Mouse (Mus musculus): ENCODE results near the gene Meis1.

DNA sequence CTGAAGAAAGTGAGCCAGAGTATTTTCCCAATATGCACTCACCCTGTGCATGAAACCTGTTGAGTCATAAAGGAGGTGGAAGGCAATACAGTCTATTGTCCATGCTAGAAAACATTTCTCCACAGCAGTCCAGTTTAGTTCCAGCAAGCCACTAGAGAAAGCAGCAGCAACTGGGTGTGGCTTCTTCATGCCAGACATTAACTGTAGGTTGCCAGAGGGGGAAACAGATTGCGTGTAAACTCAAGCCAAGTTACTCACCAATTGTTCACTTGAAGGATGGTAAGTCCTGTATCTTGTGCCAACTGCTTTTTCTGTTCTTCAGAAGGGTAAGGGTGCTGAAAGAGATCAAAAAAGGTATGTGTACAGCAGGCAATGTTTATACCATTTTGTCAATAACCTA lies 113.4 kb downstream of the Meis1 start:
- TF ChIP-seq ZNF384 (IDR thresholded peaks at IDR 0.05; ENCODE audit: low read depth, low read length) = no peak
- no peak for TF ChIP-seq MAFK (IDR thresholded peaks at IDR 0.05; ENCODE audit: insufficient read depth, low read depth, low read length)
- TF ChIP-seq ZC3H11A (IDR thresholded peaks at IDR 0.05; ENCODE audit: borderline replicate concordance, low read depth, low read length) = no peak
- TF ChIP-seq HCFC1 (IDR thresholded peaks at IDR 0.05; ENCODE audit: borderline replicate concordance, insufficient read depth, low read length) = no peak
- TF ChIP-seq CHD2 (IDR thresholded peaks at IDR 0.05; ENCODE audit: low read depth, low read length) = no peak

All from ES-E14 (cell line).